Mouse (Mus musculus) heart, postnatal 0 days (tissue): ENCODE data around the gene Tti1.

ENCODE experiments used
- CTCF ChIP-seq: IDR thresholded peaks from 2 replicates; pipeline ENCODE4 v1.5.1; 2016; ENCODE audit warnings: antibody characterized with exemption, control low read depth, low read depth
- EP300 ChIP-seq: IDR thresholded peaks from 2 replicates; pipeline ENCODE4 v1.6.1; 2016; ENCODE audit warnings: antibody characterized with exemption, low read depth

DNA sequence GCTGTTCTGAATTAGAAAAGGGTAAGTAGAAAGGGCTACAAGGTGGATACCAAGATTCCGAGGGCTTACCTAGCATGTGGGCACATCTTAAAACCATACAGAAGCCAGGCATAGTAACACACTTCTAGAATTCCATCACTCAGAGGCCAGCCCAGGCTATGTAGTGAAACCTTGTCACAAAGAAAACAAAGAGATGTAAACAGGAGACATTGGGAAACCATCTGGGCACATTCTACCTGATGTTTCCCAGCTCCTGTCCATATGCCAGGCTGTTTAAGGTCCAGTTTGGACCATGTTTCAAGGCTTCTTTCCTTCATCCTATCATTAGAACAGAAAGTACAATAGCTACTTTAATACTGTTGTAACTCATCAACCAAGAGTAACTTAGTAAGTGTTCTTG is 9.3 kb upstream of the Tti1 start:
- TF ChIP-seq CTCF (no peak), EP300 (no peak)
